Mouse (Mus musculus): ENCODE results near the gene Cog4. TPM values are rescaled to one million over a fixed set of nuclear protein-coding genes. Genes with fewer than 3 reads are reported as not detected.

The Cog4 gene
- polyA plus RNA-seq, 1 experiment: not detected

- Histone ChIP-seq H3K27ac (ENCODE audit: insufficient read depth, low read depth, low read length) (no peak overlapping the region), H3K4me3 (ENCODE audit: insufficient read depth, low read depth, low read length) (no peak overlapping the region), H3K4me1 (ENCODE audit: control insufficient read depth, insufficient read depth, low read length) (no peaks in the 10 kb centered on the region)
- 100% methylated on average over 2 of the region's 2 CpGs for WGBS
- TF ChIP-seq POLR2A (IDR thresholded peaks at IDR 0.05; ENCODE audit: insufficient read depth, low read depth, low read length): no peak
- TF ChIP-seq CTCF (IDR thresholded peaks at IDR 0.05; ENCODE audit: insufficient read depth, low read depth, low read length): no peak
Observed at GRCm38 (mm10) chr8:110892913-110893312, 46.5 kb downstream of the Cog4 start.

GRCm38 (mm10) chr8:110894851-110895250, 48.5 kb downstream of the Cog4 start:
- WGBS: 87% methylated on average over 10 of the region's 10 CpGs
- no peaks in the 10 kb centered on the region for H3K4me1 ChIP-seq (ENCODE audit: control insufficient read depth, insufficient read depth, low read length)

GRCm38 (mm10) chr8:110895254-110895653, 48.9 kb downstream of the Cog4 start:
- 86% methylated on average over 9 of the region's 9 CpGs for WGBS
- no peaks in the 10 kb centered on the region for H3K4me1 ChIP-seq (ENCODE audit: control insufficient read depth, insufficient read depth, low read length)
- H3K27ac ChIP-seq (ENCODE audit: insufficient read depth, low read depth, low read length): no peak overlapping the region
- TF ChIP-seq CTCF (IDR thresholded peaks at IDR 0.05; ENCODE audit: insufficient read depth, low read depth, low read length) (no peak), POLR2A (IDR thresholded peaks at IDR 0.05; ENCODE audit: insufficient read depth, low read depth, low read length) (no peak)
- H3K4me3 ChIP-seq (ENCODE audit: insufficient read depth, low read depth, low read length): no peak overlapping the region

More at GRCm38 (mm10) chr8:110894851-110895250, 48.5 kb downstream of the Cog4 start:
- TF ChIP-seq CTCF (IDR thresholded peaks at IDR 0.05; ENCODE audit: insufficient read depth, low read depth, low read length) (no peak), POLR2A (IDR thresholded peaks at IDR 0.05; ENCODE audit: insufficient read depth, low read depth, low read length) (no peak)
- Histone ChIP-seq H3K4me3 (ENCODE audit: insufficient read depth, low read depth, low read length) (no peak overlapping the region), H3K27ac (ENCODE audit: insufficient read depth, low read depth, low read length) (no peak overlapping the region)

GRCm38 (mm10) chr8:110895812-110896211, 49.4 kb downstream of the Cog4 start:
- WGBS: 93% methylated on average over 13 of the region's 13 CpGs
- TF ChIP-seq POLR2A (IDR thresholded peaks at IDR 0.05; ENCODE audit: insufficient read depth, low read depth, low read length) (no peak), CTCF (IDR thresholded peaks at IDR 0.05; ENCODE audit: insufficient read depth, low read depth, low read length) (no peak)
- H3K4me3 ChIP-seq (ENCODE audit: insufficient read depth, low read depth, low read length): no peak overlapping the region
- no peak overlapping the region for H3K27ac ChIP-seq (ENCODE audit: insufficient read depth, low read depth, low read length)
- H3K4me1 ChIP-seq (ENCODE audit: control insufficient read depth, insufficient read depth, low read length): no peaks in the 10 kb centered on the region

GRCm38 (mm10) chr8:110897495-110897894, 51.1 kb downstream of the Cog4 start:
- Histone ChIP-seq H3K27ac (ENCODE audit: insufficient read depth, low read depth, low read length) (no peak overlapping the region), H3K4me1 (ENCODE audit: control insufficient read depth, insufficient read depth, low read length) (no peaks in the 10 kb centered on the region), H3K4me3 (ENCODE audit: insufficient read depth, low read depth, low read length) (no peak overlapping the region)
- WGBS: 93% methylated on average over 6 of the region's 6 CpGs
- TF ChIP-seq POLR2A (IDR thresholded peaks at IDR 0.05; ENCODE audit: insufficient read depth, low read depth, low read length): no peak
- no peak for TF ChIP-seq CTCF (IDR thresholded peaks at IDR 0.05; ENCODE audit: insufficient read depth, low read depth, low read length)

GRCm38 (mm10) chr8:110901056-110901455, 54.7 kb downstream of the Cog4 start:
- peaks cover 2% of the 10 kb centered on the region; the same call in 1 of the 2 replicates for H3K4me1 ChIP-seq (ENCODE audit: control insufficient read depth, insufficient read depth, low read length)
- 81% methylated on average over 3 of the region's 3 CpGs for WGBS
- H3K27ac ChIP-seq (ENCODE audit: insufficient read depth, low read depth, low read length): no peak overlapping the region
- TF ChIP-seq POLR2A (IDR thresholded peaks at IDR 0.05; ENCODE audit: insufficient read depth, low read depth, low read length) (no peak), CTCF (IDR thresholded peaks at IDR 0.05; ENCODE audit: insufficient read depth, low read depth, low read length) (no peak)
- H3K4me3 ChIP-seq (ENCODE audit: insufficient read depth, low read depth, low read length): no peak overlapping the region

- peaks cover 2% of the 10 kb centered on the region; the same call in 1 of the 2 replicates for H3K4me1 ChIP-seq (ENCODE audit: control insufficient read depth, insufficient read depth, low read length)
- TF ChIP-seq POLR2A (IDR thresholded peaks at IDR 0.05; ENCODE audit: insufficient read depth, low read depth, low read length): peak; percentile 88
- no peak for TF ChIP-seq CTCF (IDR thresholded peaks at IDR 0.05; ENCODE audit: insufficient read depth, low read depth, low read length)
- WGBS: 3% methylated on average over 30 of the region's 30 CpGs
- peak within 1 kb of the TSS; percentile 99 for H3K4me3 ChIP-seq (ENCODE audit: insufficient read depth, low read depth, low read length)
- no peak within 1 kb of the TSS for H3K27ac ChIP-seq (ENCODE audit: insufficient read depth, low read depth, low read length)
Observed at GRCm38 (mm10) chr8:110901839-110902578, 55.6 kb downstream of the Cog4 start, which contains the start of gene Fuk. Gene Fuk, minus strand, starts transcription at chr8:110902488.

GRCm38 (mm10) chr8:110902579-110902965, 56.2 kb downstream of the Cog4 start:
- Histone ChIP-seq H3K4me1 (ENCODE audit: control insufficient read depth, insufficient read depth, low read length) (peaks cover 2% of the 10 kb centered on the region; the same call in 1 of the 2 replicates), H3K4me3 (ENCODE audit: insufficient read depth, low read depth, low read length) (no peak overlapping the region), H3K27ac (ENCODE audit: insufficient read depth, low read depth, low read length) (no peak overlapping the region)
- WGBS: 54% methylated on average over 2 of the region's 2 CpGs
- TF ChIP-seq POLR2A (IDR thresholded peaks at IDR 0.05; ENCODE audit: insufficient read depth, low read depth, low read length): no peak
- TF ChIP-seq CTCF (IDR thresholded peaks at IDR 0.05; ENCODE audit: insufficient read depth, low read depth, low read length): no peak

GRCm38 (mm10) chr8:110905404-110905803, 59.0 kb downstream of the Cog4 start:
- peaks cover 2% of the 10 kb centered on the region; the same call in 1 of the 2 replicates for H3K4me1 ChIP-seq (ENCODE audit: control insufficient read depth, insufficient read depth, low read length)
- no peak for TF ChIP-seq CTCF (IDR thresholded peaks at IDR 0.05; ENCODE audit: insufficient read depth, low read depth, low read length)
- no peak for TF ChIP-seq POLR2A (IDR thresholded peaks at IDR 0.05; ENCODE audit: insufficient read depth, low read depth, low read length)
- WGBS: 51% methylated on average over 6 of the region's 6 CpGs
- H3K4me3 ChIP-seq (ENCODE audit: insufficient read depth, low read depth, low read length): no peak overlapping the region
- 0 out of 2 replicates have a peak overlapping the region, but pooled peaks have one; percentile 34 for H3K27ac ChIP-seq (ENCODE audit: insufficient read depth, low read depth, low read length)
